Mouse (Mus musculus): ENCODE results near the gene Tead2. TPM values are rescaled to one million over a fixed set of nuclear protein-coding genes. Genes with fewer than 3 reads are reported as not detected.

The Tead2 gene
- polyA plus RNA-seq, 1 experiment from 2014 or later, result 134 TPM

DNA sequence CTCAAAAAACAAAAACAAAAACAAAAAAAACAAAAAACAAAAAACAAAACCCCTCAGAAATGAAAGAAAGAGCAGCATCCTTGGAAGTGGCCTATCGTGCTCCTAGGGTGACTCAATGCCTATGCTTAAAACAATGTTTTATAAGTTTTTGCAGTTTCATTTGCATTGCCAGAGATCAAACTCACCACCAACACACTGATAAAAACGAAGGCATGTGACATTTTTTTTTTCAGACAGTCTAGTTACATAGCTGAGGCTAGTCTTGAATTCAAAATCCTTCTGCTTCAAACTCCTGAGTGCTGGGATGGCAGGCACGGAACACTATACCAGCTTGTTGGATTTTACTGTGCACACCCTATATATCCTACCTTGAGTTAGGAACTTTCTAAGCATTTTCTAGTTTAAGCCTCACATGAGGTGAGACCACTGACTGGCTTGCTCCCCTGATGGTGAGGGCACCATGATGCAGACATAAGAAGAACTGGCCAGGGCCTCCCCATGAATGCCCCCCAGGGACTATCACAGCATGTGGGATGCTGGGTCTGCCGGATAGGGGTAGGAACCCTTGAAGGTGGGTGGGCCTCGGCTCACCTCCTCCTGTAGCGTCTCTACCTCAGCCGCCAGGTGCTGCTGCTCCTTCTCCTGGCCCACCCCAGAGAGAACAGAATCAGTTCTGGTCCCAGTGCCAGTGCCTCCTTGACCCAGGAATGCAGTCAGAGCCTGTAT, 22.8 kb upstream of the Tead2 start:
- Histone ChIP-seq H3K36me3 (no peaks in the 10 kb centered on the region), H3K27ac (no peak overlapping the region), H3K9me3 (no peaks in the 10 kb centered on the region), H3K4me1 (peaks cover 10% of the 10 kb centered on the region), H3K9ac (no peak overlapping the region), H3K27me3 (peaks cover 19% of the 10 kb centered on the region), H3K4me2 (no peak overlapping the region), H3K4me3 (no peak overlapping the region)
- no peak for ATAC-seq (ENCODE audit: insufficient number of reproducible peaks, low FRiP score, low TSS enrichment, low read depth)
- 79% methylated on average over 7 of the region's 7 CpGs for WGBS

DNA sequence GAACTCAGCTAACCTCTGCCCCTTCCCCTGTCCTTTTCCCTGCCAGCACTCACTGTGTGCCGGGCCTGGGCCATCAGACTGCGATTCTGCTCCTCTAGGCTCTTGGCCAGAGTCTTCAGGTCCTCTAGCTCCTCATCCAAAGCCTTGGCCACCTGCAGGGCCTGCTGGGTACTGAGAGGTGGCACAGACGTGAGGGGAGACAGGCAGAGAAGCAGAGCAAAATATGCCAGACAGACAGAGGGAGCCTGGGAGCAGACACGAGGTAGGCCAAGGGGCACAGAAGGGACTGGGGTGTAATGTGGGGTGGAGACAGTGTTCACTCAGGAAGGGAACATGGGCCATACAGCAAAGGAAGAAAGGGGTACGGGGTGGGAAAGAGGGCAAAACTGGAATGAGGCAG, 22.1 kb upstream of the Tead2 start:
- Histone ChIP-seq H3K9me3 (no peaks in the 10 kb centered on the region), H3K27ac (no peak overlapping the region)
- 51% methylated on average over 5 of the region's 5 CpGs for WGBS

DNA sequence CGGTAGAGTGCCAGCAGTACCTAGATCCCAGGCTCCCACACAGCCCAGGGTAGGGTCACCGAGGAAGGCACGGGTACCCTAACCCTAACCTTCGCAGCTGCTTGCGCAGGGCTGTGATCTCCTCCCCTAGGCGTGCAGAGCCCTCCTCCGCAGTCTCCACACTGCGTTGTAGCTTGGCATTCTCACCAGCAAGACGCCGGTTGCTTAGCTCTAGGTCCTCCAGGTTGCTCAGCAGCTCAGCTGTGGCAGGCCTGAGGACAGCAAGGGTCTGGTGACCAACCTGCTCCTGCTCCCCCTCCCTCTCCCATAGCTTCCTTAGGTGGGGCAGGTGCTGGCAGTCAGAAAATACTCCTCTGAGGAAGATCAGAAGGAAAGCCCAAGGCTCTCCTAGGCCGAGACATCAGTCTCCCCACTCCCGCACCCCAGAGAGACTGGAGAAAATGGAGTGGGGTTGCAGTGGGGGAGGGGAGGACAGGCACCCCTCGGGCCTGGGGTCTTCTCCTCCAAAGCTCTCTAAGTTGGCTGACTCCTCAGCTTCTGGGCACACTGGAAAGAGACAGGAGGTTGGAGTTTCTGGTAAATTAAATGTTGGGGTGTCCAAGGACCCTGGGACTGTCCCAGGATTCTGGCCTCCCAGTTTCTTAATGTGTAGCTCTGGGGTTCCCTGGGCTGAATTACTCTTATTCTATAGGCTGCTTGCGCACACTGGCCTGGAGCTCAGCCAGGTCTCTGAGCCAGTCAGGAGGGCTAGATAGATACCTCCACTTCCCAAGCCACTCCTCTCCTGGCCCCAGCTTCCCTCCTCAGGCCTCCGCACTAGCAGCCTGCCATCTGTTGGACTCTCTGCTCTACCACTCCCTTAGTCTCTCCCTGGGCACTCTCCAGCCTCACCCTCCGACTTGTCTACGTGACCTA, 21.4 kb upstream of the Tead2 start:
- peaks cover 15% of the 10 kb centered on the region for H3K27me3 ChIP-seq

More for the DNA sequence above, 22.1 kb upstream of the Tead2 start:
- H3K4me2 ChIP-seq, result no peak overlapping the region
- H3K4me1 ChIP-seq, result peaks cover 10% of the 10 kb centered on the region
- no peaks in the 10 kb centered on the region for H3K36me3 ChIP-seq
- no peak overlapping the region for H3K4me3 ChIP-seq
- no peak overlapping the region for H3K9ac ChIP-seq
- no peak for ATAC-seq (ENCODE audit: insufficient number of reproducible peaks, low FRiP score, low TSS enrichment, low read depth)
- peaks cover 15% of the 10 kb centered on the region for H3K27me3 ChIP-seq

DNA sequence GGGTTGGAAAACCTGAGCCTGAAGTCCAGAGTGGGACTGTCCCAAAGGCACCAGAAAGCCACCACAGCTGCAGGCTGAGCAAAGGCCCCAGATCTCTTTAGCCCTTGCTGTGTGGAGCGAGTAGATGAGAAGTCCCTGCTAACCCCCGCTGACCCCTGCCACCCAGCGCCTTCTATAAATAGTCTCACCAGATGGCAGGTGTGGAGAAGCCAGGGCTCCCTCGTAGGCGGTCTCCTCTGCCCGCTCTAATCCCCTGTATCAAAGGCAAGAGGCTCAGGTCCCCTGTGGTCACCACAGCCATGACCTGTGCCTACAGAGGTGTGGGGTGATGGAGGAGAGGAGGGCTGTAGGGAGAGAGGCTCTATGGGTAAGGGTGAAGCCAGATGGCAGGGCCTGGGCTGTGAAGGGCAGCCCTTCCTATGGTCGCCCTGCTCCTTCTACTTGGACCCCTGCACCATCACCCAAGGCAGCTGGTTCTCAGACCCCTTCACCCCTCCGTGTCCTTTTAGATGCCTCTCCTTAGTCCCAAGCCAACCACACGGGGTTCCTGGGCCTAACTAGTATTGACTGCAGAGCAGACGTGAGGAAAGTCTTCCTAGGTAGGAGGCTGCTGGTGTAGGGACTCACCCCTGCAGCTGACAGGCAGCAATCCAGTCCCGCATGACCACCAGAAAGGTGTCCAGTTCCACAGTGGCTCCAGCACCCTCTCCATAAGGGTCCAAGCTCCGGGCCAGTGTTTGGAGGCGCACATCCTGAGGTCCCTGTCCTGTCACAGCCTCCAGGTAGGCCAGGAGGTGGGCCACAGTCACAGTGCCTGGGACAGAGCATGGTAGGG, 20.0 kb upstream of the Tead2 start:
- Histone ChIP-seq H3K36me3 (no peaks in the 10 kb centered on the region), H3K4me1 (peaks cover 10% of the 10 kb centered on the region), H3K27me3 (peaks cover 7% of the 10 kb centered on the region; the same call in 1 of the 2 replicates), H3K4me2 (no peak overlapping the region), H3K9me3 (no peaks in the 10 kb centered on the region), H3K27ac (no peak overlapping the region), H3K9ac (no peak overlapping the region), H3K4me3 (no peak overlapping the region)
- ATAC-seq (ENCODE audit: insufficient number of reproducible peaks, low FRiP score, low TSS enrichment, low read depth), result no peak
- 52% methylated on average over 13 of the region's 13 CpGs for WGBS

More for the DNA sequence above, 21.4 kb upstream of the Tead2 start:
- H3K9ac ChIP-seq, result no peak overlapping the region
- H3K4me3 ChIP-seq, result no peak overlapping the region
- no peak for ATAC-seq (ENCODE audit: insufficient number of reproducible peaks, low FRiP score, low TSS enrichment, low read depth)
- WGBS, result 65% methylated on average over 17 of the region's 17 CpGs
- no peaks in the 10 kb centered on the region for H3K36me3 ChIP-seq
- H3K4me1 ChIP-seq, result peaks cover 10% of the 10 kb centered on the region
- H3K9me3 ChIP-seq, result no peaks in the 10 kb centered on the region
- no peak overlapping the region for H3K4me2 ChIP-seq
- no peak overlapping the region for H3K27ac ChIP-seq

GRCm38 (mm10) chr7:45196176-45196535, 19.4 kb upstream of the Tead2 start:
- Histone ChIP-seq H3K4me3 (no peak overlapping the region), H3K27ac (no peak overlapping the region), H3K9ac (no peak overlapping the region), H3K27me3 (peaks cover 7% of the 10 kb centered on the region; the same call in 1 of the 2 replicates), H3K36me3 (no peaks in the 10 kb centered on the region), H3K9me3 (no peaks in the 10 kb centered on the region), H3K4me1 (peaks cover 10% of the 10 kb centered on the region), H3K4me2 (no peak overlapping the region)
- WGBS, result 85% methylated on average over 4 of the region's 4 CpGs
- no peak for ATAC-seq (ENCODE audit: insufficient number of reproducible peaks, low FRiP score, low TSS enrichment, low read depth)

- peaks cover 7% of the 10 kb centered on the region; the same call in 1 of the 2 replicates for H3K27me3 ChIP-seq
- WGBS, result 60% methylated on average over 5 of the region's 5 CpGs
- no peaks in the 10 kb centered on the region for H3K9me3 ChIP-seq
- no peak for ATAC-seq (ENCODE audit: insufficient number of reproducible peaks, low FRiP score, low TSS enrichment, low read depth)
- peaks cover 6% of the 10 kb centered on the region for H3K4me1 ChIP-seq
- no peak overlapping the region for H3K9ac ChIP-seq
- no peak overlapping the region for H3K4me3 ChIP-seq
- H3K36me3 ChIP-seq, result no peaks in the 10 kb centered on the region
- no peak overlapping the region for H3K27ac ChIP-seq
- no peak overlapping the region for H3K4me2 ChIP-seq
These were observed 18.6 kb upstream of the Tead2 start for GRCm38 (mm10) chr7:45196994-45197393.

DNA sequence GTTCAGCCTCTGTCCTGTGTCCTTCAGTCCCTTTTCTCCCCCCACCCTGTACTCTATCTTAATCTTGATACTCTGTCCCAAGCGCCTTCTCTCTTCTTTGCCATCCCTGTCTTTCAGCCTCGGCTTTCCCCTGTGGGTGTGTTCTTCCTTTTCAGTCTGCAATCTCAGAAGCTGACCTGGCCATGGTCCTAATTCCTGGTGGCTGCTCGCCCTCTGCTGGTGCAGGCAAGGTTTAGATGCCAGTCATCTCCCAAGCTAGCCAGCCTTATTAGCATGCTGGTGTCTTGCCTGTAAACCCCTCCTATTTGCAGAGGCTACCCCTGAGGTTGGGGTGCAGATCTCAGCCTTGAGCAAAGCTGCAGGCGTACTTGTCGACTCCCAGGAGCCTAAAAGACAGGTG, 17.1 kb upstream of the Tead2 start:
- 13% methylated on average over 5 of the region's 5 CpGs for WGBS
- peaks cover 3% of the 10 kb centered on the region; the same call in 1 of the 2 replicates for H3K4me1 ChIP-seq
- H3K9ac ChIP-seq, result no peak overlapping the region
- no peak for ATAC-seq (ENCODE audit: insufficient number of reproducible peaks, low FRiP score, low TSS enrichment, low read depth)
- H3K9me3 ChIP-seq, result no peaks in the 10 kb centered on the region
- no peak overlapping the region for H3K4me3 ChIP-seq
- no peak overlapping the region for H3K27ac ChIP-seq
- H3K36me3 ChIP-seq, result no peaks in the 10 kb centered on the region
- peaks cover 7% of the 10 kb centered on the region; the same call in 1 of the 2 replicates for H3K27me3 ChIP-seq
- H3K4me2 ChIP-seq, result no peak overlapping the region

DNA sequence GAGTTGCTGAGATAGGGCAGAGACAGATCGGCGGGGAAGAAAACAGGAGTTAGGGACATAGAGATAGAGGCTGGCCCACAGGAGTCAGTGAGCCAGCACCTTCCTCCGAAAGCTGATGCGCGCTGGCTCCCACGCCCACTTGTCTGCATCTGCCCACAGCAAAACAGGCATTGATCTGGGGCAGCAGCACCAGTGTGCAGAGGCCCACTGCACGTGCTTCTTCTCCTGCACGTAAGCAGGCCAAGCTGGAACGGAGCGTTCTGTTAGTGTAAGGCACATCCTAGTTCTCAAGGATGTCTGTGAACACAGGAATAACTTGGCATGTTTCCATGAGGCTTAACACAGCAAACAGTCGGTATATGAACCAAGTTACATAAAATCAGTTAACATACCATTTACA, 16.6 kb upstream of the Tead2 start:
- no peaks in the 10 kb centered on the region for H3K9me3 ChIP-seq
- H3K4me2 ChIP-seq, result no peak overlapping the region
- H3K36me3 ChIP-seq, result no peaks in the 10 kb centered on the region
- H3K27ac ChIP-seq, result no peak overlapping the region
- no peak for ATAC-seq (ENCODE audit: insufficient number of reproducible peaks, low FRiP score, low TSS enrichment, low read depth)
- H3K4me1 ChIP-seq, result peaks cover 3% of the 10 kb centered on the region; the same call in 1 of the 2 replicates
- H3K4me3 ChIP-seq, result no peak overlapping the region
- no peak overlapping the region for H3K9ac ChIP-seq
- 79% methylated on average over 11 of the region's 11 CpGs for WGBS
- peaks cover 7% of the 10 kb centered on the region; the same call in 1 of the 2 replicates for H3K27me3 ChIP-seq

DNA sequence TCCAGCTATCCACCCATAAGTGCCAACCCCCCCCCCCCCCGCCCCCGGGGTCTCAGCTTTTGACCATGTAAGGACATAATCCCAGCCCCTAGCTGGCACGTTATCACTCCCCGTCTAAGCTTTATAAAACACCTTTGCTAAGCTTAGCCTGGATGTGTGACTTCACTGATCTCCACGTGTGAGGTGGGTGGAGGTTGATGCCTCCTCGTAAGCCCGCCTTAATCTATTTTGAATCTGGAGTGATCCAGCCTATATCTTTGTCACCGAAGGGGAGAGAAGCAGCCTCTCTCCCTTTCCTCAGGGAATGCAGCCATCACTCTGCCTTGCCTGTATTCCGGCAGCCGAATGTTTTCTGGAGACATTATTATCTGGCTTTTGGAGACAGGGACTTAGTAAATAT, 12.9 kb upstream of the Tead2 start:
- no peak for ATAC-seq (ENCODE audit: insufficient number of reproducible peaks, low FRiP score, low TSS enrichment, low read depth)
- Histone ChIP-seq H3K27me3 (0 out of 2 replicates have a peak, but pooled peaks cover 4% of the 10 kb centered on the region), H3K4me2 (no peak overlapping the region), H3K4me3 (no peak overlapping the region), H3K27ac (no peak overlapping the region), H3K4me1 (peaks cover 5% of the 10 kb centered on the region; the same call in 1 of the 2 replicates), H3K9me3 (no peaks in the 10 kb centered on the region), H3K36me3 (no peaks in the 10 kb centered on the region), H3K9ac (no peak overlapping the region)
- 49% methylated on average over 10 of the region's 10 CpGs for WGBS

- ATAC-seq (ENCODE audit: insufficient number of reproducible peaks, low FRiP score, low TSS enrichment, low read depth), result peak; percentile 91
- peak within 1 kb of the TSS; percentile 47 for H3K4me3 ChIP-seq
- peak within 1 kb of the TSS; percentile 43; the same call in 1 of the 2 replicates for H3K27ac ChIP-seq
These were observed 11.0 kb upstream of the Tead2 start, which contains the start of gene Ccdc155 for GRCm38 (mm10) chr7:45204380-45205143. Ccdc155 (minus strand) TSS chr7:45204892.

DNA sequence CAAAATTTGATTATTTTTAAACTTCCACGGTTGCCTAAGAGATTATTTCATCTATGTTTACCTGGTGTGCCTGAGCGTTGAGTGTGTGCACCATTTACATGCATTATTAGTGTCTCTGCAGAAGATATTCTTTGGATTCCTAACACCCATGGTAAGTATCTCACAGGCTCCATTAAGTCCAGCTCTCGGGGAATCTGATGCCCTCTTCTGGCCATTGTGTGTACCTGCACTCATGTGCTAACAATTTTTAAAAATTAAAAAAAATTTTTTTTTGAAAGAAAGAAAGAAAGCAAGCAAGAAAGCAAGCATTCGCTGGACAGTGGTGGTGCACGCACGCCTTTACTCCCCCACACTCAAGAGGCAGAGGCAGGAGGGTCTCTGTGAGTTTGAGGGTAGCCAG, 7.3 kb upstream of the Tead2 start:
- 79% methylated on average over 6 of the region's 6 CpGs for WGBS
- ATAC-seq (ENCODE audit: insufficient number of reproducible peaks, low FRiP score, low TSS enrichment, low read depth), result no peak
- H3K4me1 ChIP-seq, result peaks cover 13% of the 10 kb centered on the region; the same call in 1 of the 2 replicates
- H3K9me3 ChIP-seq, result no peaks in the 10 kb centered on the region
- no peak overlapping the region for H3K27ac ChIP-seq
- no peaks in the 10 kb centered on the region for H3K36me3 ChIP-seq
- no peak overlapping the region for H3K4me2 ChIP-seq
- no peak overlapping the region for H3K9ac ChIP-seq
- H3K4me3 ChIP-seq, result no peak overlapping the region
- H3K27me3 ChIP-seq, result peaks cover 31% of the 10 kb centered on the region

More at GRCm38 (mm10) chr7:45204380-45205143, 11.0 kb upstream of the Tead2 start, which contains the start of gene Ccdc155:
- 8% methylated on average over 44 of the region's 44 CpGs for WGBS
- Histone ChIP-seq H3K27me3 (peaks cover 3% of the 10 kb centered on the region; the same call in 1 of the 2 replicates), H3K9ac (no peak within 1 kb of the TSS), H3K9me3 (no peaks in the 10 kb centered on the region), H3K4me2 (peak within 1 kb of the TSS; percentile 59), H3K36me3 (no peaks in the 10 kb centered on the region), H3K4me1 (peaks cover 5% of the 10 kb centered on the region; the same call in 1 of the 2 replicates)

Measured in limb, embryonic 15.5 days (tissue).